Mouse (Mus musculus) layer of hippocampus, adult 11-12 months (tissue): ENCODE results near the gene Fbn1.

Experiments
- DNase-seq: peaks from one replicate; pipeline ENCODE4 v3.0.0; 2022; ENCODE audit warnings: low spot score

Fbn1 gene

DNA sequence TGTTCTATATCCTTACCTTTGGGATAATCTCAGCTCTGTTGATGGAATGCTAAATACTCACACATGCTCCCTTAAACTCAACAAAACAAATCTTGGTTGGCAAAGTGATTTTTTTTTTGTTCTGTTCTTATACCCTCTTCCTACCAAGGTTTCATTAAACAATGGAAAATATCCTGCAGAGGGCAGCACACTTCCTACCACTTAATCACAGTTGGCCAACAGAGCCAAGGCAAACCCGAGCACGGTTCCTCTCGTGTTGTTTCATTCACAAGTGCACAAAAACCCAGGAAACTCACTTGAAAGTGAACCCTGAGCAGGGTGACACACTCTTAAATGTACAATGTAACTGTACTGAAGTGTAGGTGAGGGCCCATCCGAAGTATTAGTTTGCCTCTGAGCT is 173.6 kb downstream of the Fbn1 start:
- peak; percentile 39 for DNase-seq

DNA sequence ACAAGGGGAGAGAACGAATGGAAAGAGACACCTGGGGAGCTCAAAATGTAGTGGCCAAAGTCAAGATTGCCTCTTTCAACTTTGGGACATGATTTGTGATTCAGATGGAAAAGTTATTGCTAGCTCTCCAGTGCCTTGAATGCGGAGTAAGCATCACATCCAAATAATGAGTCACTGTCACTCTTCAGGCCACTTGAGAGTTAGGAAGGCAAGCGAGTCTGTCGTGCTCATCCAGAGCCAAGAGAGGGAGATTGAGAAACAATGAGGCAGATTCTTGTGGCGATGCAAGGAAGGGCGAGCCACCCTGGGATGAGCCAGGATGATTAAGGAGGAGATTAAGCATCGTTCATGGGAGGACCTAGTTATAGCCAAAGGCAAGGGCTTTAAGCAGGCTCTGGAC is 176.2 kb downstream of the Fbn1 start:
- DNase-seq, result no peak

DNA sequence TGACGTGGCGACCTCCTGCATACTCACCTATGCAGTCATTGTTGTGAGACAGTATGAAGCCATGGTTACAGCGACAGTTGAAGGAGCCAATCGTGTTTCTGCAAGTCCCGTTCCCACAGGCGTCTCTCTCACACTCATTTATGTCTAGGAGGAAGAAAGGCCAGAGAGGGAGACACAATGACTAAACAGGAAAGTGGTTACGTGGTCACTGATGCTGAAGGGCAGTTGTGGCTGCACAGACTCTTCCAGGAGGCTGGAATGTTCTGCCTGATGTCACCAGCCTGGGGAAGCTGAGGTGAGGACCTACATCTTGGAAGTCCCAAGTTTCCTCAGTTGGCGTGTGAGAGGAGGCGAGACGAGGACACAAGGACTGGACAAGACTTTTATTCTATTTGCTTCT is 177.3 kb downstream of the Fbn1 start:
- no peak for DNase-seq

DNA sequence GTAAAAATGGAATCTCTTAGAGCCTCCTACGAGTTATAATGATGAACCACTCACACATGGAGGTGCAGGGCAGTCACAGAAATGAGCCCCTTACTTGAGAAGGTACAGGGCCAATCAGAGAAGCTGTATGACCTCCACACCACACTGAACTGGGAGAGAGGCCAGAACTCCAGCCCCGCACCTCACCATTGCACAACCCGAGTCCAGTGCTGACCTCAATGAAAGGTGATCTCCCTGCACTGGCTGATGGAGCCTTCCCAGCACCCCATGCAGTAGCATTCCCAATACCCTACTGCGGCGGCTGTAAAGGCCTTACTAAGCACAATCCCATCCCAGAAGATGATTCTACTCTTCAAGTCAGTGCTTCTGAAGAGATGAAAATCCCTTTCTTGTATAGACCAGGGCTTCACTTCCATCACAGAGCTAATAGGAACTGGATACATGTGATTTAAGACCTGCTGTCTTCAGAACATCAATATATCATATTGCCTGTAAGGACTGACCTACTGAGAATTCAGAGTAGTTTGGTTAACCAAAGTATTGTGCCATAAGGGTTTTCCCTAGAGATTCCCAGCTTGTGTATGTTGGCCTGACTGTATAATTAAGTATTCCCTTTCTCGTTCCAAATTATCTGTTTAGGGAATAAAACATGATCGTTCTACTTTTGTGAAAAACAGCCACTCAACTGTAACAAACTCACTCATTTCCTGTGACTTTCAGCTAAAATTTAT is 182.5 kb downstream of the Fbn1 start:
- no peak for DNase-seq

DNA sequence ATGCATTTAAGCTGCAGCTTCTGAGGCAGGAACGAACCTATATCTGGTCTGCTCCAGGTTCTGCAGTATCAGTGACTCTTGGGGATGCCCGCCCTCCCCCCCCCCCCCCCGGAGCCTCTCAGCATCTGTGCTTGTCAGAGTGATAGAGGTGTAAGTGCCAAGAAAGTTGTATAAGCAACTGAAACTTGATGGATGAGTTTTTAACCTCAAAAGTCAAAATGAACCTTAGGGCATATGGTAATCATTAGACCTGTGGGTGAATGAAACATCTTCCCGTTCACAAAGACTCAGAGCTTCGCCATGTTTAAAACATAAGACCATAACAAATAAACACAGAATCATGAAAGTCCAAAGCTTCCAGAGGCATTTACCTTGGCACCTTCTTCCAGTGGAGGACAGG is 183.3 kb downstream of the Fbn1 start:
- no peak for DNase-seq

DNA sequence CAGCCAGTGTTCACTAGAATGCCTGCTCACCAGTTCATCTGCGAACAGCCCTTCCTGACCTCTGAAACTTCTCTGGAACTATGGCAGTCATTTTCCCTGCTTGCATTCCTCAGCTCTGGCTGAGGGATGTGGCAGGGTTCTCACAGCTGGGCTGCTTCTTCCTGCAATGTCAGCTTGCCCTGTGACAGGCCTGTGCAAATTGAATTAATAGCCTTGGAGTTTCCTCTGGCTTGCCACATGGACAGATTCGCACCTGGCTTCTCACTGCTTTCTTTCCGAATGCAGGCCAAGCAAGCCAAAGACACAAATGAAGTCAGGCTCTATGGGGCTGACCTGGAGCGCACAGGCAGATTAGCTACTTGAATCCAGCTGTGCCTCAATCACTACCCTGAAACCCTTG is 184.4 kb downstream of the Fbn1 start:
- no peak for DNase-seq

DNA sequence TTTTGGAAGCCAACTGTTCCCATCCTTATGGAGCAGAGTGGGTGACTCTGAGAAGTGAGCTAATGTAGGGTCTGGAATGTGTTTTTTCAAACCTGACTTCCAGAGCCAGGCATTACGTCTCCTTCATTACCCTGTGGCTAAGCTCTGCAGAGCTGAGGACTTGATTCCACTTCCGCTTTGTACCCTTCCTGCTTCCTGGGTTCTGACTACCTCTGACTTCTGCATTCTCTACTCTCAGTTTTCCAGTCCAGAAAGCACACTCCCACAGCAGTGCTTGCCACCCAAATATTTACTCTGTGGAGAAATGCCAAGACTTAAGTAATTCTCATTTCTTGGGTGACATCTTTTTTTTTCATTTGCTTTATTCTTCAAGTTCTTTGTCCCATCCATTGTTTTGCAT is 185.2 kb downstream of the Fbn1 start:
- DNase-seq, result no peak

DNA sequence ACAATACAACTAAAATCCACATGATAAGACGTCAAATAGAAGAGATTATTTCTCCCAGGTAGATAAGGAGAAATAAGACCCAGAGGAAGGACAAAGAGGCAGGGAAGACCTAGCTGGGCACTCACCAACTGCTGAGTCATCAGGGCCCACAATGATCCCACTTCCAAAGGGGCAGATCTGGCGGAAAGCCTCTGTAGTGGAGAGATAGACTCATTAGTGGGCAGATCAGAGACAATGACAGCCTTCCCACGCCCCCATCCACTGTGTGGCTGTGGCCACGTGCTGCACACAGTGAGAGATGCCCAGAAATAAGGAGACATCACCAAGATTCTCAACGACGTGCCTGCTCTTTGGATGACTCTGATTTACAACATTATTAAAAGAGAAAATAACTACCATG is 186.7 kb downstream of the Fbn1 start:
- no peak for DNase-seq

DNA sequence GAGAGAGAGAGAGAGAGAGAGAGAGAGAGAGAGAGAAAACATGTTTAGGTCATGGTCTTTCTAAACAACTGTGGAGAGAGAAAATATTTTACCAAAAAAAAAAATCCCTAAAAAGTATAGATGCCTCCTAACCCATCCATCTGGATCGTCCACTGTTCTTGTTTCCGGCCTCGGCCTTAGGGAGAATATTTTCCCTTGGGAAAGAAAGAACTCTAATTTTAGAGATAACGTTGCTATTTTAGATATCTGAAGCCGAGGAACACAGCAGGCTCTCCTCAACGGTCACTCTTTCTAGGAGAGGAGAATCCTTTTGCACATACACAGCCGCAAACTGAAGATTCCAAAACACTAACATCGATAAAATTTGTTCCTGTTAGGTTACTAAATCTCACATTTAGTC is 188.1 kb downstream of the Fbn1 start:
- DNase-seq, result no peak

DNA sequence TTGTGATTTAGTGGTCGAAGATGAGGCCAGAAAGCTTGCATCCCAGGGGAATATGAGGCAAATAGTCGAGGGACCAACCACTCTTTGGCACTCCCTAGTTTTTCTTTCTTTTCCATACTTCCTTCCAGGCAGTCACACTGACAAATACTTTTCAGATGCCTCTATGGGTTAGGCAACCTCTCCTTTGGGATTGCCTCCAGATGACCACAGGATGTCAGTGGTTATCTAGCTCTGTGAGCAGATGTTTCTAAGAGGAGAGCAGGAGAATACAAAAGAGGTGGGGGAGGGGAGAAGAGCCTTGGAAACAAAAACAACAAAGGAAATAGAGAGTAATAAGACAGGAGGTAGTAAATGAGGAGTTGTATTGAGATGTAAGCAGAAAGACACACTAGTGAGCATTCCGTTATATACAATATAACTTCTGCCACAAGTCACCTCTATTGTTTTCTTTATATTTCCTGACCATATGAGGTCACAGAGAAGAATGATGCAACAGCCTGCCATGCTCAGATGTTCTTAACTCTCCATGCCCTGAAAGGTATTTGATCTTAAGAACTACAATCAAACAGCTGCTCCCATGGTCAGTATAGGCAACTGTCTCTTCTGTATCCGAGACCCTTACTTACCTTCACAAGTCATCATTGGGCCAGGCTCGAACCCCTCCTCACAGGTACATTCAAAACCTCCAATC is 189.3 kb downstream of the Fbn1 start:
- DNase-seq, result no peak

DNA sequence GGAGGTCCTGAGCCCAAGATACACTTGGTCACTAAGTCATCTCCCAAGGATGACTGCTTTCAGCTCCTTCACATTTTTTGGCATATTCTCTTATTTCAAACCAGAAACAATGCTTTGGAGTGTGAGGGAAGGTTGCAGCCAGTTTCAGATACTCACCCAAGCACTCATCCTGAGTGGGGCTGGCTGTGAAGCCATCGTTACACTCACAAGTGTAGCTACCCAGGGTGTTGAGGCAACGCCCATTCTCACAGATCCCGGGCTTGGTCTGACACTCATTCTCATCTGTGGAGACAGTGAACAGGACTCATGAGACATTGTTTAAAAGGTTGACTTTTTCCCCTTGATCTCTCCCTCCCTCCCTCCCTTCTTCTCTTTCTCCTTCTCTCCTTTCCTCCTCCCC is 192.6 kb downstream of the Fbn1 start:
- no peak for DNase-seq

DNA sequence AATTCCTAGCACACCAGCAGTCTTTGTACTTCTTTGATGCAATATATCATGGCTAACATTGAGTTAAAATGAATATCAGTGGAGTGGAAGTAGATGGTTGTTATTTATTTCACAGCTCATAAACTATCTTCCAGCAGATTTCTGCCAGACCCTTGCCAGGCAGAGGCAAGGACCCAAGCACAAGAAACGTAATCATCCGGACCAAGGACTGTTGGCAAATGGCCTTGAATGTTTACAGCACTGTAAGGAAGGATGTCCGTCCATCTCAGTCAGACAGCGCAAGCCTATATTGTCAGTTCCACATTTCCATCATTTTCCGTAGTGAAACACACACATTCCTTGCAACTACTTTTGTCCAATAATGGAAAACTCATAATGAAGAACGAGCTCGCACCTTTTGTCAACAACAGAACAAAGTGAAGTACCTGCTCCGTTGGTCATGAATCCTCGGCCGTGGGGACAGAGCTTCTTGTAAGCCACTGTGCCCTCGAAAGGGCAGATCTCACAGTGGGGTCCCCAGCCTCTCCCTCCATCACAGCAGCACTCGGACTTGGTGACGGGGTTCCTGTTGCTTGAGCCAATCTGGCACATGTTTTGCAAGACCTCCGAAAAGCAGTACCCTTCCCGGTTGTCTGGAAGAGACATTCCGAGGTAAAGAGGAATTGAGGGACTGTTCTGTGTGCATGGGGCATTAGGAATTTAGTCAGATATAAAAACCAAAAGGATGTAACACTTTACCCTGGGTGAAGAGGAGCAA is 193.4 kb downstream of the Fbn1 start:
- no peak for DNase-seq

DNA sequence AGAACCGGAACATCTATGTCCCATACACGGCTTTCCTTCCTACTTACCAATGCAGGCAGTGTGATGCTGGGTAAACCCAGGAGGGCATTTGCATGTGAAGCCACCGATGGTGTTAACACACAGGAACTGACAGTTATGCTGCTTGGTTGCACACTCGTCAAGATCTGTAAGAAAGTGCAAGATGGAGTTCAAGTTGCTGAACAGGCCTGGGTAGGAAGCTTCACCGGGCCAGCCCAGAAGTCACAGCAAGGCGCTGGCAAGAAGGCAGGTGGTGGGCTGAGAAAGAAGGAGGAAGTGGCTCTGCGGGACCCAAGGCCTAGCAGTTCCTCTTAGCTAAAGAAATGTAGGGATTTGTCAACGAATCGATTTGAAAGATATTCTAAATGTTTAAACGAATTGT is 198.1 kb downstream of the Fbn1 start:
- DNase-seq, result no peak

DNA sequence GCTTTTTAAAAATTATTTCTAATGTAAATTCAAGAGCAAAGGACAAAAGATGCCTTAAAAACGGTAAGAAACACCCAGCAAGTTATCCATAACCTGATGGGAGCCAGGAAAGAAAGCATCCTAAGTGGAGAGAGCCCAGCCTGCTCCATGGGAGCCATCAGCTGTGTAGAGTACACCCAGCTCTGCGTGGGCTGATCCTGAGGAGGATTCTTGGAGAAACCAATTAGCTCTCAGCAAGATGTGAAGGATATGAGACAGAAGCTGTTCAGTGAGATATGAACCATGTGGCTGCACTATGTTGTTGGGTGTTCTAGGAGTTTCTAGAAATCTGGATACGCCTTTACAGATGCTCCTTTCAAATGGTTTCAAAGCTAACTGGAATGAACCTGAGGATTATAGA is 202.1 kb downstream of the Fbn1 start:
- peak; percentile 44 for DNase-seq

DNA sequence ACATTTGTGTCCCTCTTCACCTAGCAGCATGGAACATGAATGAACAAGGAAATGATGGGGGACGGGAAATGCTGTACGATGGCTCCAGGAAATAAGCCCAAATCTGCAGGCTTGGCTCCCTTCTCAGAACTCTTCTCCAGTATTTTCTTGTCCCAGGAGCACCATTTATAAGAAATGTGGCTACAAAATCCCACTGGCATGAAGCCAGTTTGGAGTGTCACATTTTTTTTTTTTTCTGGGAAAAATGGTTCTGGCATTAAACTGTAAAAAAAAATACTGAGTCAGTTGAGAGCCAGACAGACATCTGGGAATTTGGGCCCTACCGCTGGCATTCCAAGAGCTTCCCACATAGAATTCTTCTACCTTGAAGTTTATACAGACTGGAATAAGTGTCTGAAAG is 203.0 kb downstream of the Fbn1 start:
- no peak for DNase-seq

DNA sequence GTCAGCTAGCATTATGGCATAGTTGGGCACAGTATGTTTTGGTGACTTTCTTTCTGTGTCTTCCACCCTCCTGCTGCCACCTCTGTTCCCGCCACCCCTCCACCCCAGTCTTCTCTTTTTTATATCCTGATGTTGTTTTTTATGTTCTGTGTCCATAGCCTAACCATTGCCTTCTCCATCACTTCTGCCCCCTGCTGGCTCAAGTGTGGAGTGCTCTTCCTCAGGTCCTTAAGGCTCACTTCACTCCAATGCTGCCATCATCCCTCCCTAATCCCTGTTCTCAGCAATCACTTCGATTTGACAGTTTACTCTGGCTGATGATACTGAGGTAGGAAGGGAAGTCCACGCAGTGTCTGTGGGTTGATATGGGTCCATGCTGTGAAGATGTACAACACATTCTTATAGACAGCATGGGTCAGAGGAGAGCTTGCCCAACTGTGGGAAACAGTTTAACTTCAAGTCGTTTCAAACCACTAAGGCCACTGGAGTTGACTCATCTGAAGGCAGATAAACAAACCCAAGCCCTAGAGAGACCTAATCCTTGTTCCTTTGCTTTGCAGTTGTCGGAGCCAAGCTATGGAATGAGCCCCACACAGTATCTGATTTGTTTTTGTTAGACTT is 203.9 kb downstream of the Fbn1 start:
- DNase-seq, result no peak

DNA sequence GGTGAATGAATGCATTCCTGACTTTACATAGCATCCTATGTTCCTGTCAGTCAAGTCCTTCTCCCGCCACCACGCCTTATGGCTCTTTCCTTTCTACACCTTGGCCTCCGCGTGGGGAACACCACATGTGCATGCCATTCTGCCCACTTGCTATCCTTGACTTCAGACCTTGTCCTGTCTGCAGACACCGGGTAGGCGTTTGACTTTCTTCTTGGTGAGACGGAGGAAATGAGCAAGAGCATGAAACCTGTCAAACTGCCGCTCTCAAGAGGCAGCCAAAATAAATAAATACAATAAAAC is 205.2 kb downstream of the Fbn1 start:
- peak; percentile 4 for DNase-seq

DNA sequence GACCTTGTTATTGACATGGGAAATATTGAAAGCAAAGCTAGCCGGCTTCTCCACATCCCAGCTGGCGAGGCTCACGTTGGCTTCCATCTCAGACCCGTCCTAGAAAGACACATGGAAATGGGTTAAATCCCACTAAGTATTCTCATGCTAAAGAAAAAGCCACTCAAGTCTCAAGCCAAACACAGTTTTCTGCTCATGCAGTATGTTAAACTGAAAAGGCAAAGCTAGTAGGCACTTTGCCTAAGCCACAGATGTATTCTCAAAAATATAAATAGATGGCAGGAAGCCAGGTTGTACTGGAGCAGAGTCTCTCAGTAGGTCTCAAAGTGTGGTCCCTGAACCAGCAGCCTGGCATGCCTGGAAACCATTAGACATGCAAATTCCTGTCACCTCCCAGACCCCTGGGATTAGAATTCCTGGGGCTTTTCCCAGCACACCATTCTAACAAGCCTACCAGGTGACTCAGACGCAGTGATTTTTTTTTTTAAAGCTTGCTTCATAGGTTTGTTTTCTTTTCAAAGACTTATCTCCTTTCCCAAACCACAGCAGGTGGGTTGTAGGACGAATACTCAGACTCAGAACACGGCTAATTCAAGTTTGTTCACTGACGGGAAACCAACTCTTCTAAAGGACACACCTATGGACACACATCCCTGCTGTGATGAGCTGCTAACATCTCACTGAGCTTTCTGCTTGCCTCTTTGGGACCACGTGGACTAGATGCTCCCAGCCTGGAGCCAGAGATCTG is 205.7 kb downstream of the Fbn1 start:
- no peak for DNase-seq

DNA sequence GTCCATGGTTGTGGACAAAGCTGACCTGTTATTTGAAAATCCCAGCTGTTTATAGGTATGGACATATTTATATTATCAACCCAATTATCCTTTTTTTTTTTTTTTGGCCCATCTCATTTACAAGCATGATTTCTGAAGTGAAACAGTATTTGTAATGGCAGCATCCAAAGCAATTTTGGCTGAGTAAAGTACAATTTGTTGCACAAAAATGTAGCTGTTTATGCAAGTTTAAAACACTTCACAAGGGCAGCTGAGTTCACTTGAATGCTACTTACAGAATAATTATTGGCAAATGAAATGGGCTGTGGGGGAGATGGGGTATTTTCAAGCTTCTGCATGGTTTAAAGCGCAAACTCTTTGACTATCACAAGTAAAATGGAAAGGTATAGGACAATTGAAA is 209.0 kb downstream of the Fbn1 start:
- DNase-seq, result no peak

DNA sequence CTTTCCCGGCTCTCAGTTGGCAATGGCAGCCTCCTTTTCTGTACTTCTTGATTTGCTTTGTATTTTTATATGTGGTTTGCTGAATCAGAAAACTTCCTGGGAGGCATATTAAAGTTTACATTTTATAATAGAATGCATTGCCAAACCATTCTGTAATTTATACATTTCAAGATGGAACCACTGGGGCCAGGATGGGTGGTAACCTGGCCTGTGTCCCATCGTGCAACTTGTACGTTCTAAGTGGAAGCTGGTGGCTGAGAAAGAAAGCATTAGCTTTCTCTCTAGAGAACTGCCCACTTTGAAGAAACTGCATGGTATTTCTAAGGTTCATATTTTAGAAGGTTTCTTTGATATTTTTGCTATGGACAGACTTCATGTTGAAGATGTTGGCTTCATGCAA is 212.3 kb downstream of the Fbn1 start:
- no peak for DNase-seq

DNA sequence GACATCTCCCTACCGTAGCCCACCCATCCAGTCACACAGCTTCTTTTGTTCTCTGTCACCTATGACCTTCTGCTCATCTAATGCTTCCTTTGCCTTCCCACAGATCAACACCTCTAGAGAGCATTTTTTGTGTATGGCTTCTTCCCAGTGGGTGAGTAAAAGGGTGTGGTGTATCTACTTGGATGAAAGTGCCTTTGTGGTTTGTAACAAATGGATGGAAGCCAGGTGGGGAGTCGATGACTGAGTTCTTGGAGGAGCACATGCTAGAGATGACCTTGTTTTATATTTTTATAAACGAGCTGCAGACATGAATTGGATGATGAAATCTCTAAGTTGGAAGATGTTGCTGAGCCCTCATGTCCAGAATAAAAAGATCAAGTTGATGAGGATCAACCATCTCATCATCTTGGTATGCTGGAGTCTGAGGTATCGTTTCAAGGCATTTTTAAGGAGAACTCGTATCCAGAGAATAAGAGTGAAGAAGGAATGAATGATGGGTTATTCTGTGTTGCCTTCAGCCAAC is 213.8 kb downstream of the Fbn1 start:
- DNase-seq, result no peak

DNA sequence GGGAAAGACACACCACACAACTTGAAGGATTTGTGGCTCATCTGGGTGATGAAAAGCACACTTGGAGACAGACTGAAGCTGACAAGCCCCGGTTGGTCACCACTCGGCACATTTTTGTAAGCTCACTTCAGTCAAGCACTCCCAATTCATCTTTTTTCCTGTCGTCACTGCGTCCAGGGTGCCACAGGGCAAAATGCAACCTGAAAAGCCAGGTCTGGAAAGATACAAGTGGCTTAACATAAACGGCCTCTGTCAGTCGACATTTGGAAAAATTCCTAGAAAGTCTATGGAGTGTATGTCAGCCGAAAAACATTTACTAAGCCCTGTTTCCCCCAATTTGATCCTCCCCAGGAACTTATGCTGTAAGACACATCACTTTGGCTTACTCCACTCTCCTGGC is 215.2 kb downstream of the Fbn1 start:
- no peak for DNase-seq
